Mouse (Mus musculus) thymus, postnatal 25 days (tissue): ENCODE results near the gene Slc6a5.
A peak's percentile ranks its signal among the peaks of the same experiment; 100 is the strongest.
"Not testable (repeated sequence)": the region's sequence is repeated elsewhere in the genome, so short reads cannot be mapped to it uniquely, and the experiment has no call there.

ENCODE experiments used
- DNase-seq: peaks from one replicate; pipeline ENCODE4 v3.0.0; 2022

The Slc6a5 gene

DNA sequence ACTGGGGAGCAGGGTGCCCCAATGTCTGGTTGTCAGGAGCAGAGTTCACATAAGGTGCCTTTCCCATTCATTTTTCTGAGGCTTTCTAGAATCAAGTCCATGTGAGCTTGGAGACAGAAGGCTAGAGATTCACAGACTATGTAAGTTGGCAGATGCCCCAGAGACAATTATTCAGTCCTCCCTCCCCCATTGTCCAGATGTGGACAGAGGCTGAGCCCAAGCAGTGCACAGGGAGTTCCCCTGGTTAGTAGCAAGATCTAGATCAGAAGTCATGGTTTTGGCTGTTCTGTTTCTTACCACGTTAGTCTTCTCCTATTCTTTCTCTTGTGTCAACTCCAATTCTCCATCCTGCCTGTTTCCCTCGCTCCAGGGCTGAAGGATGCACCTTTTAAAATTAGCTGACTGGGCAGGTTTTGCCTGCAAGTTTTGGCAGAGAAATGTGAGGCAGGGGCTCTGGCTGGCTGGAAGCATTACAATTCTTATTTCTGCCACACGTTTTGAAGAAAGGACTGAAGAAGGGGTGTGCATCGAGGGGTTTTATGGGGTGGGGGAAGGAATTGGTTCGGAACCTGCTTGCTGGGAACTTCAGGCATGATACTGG, 3.9 kb downstream of the Slc6a5 start:
- DNase-seq = no peak

- no peak for DNase-seq
Observed at GRCm38 (mm10) chr7:49914946-49915345, 5.0 kb downstream of the Slc6a5 start.

DNA sequence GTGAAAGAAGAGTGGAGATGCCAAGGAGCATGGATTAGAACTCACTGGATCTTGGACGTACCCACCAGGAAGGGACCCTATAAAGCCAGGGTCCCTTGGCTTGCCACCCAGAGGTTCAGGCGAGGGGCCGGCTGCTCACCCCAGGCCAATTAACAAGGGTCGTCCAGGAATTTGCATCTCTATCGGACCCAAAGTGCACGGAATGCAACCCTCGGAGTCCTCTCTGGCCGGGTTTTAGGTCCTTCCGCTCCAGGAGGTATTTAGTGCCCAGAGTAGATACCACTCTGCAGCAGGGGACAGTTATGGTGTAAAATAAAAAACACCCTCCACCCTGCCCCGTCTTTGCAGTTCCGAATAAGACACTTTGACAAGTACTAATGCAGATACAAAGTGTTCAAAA, 5.5 kb downstream of the Slc6a5 start:
- DNase-seq = no peak

- no peak for DNase-seq
Observed at GRCm38 (mm10) chr7:49919494-49919893, 9.5 kb downstream of the Slc6a5 start.

- DNase-seq = no peak
Observed at GRCm38 (mm10) chr7:49920751-49921150, 10.8 kb downstream of the Slc6a5 start.

- DNase-seq = no peak
Observed at GRCm38 (mm10) chr7:49922928-49923327, 13.0 kb downstream of the Slc6a5 start.

DNA sequence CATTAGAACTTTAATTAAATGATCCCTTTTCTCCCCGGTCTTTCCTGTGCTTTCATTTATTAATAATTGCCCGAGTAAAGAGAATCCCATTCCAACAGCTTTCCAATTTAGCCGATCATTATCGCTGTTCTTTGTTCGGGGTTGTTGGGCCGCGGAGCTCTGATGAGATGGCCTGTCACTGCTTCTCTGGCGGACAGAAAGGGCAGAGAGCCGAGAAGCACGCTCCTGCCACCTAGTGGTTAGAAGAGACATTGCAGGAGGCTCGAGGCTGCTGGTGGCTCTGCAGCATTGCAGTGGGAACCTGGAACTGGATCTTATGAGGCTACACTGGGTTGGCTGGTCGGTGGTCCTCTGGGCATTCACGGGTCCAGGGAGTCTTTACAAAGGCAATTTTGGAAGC, 13.4 kb downstream of the Slc6a5 start:
- DNase-seq = peak; percentile 55

- no peak for DNase-seq
Observed at GRCm38 (mm10) chr7:49928571-49928970, 18.6 kb downstream of the Slc6a5 start.

GRCm38 (mm10) chr7:49929999-49930398, 20.1 kb downstream of the Slc6a5 start:
- no peak for DNase-seq

- DNase-seq = not testable (repeated sequence)
Observed at GRCm38 (mm10) chr7:49933386-49934115, 23.6 kb downstream of the Slc6a5 start.

DNA sequence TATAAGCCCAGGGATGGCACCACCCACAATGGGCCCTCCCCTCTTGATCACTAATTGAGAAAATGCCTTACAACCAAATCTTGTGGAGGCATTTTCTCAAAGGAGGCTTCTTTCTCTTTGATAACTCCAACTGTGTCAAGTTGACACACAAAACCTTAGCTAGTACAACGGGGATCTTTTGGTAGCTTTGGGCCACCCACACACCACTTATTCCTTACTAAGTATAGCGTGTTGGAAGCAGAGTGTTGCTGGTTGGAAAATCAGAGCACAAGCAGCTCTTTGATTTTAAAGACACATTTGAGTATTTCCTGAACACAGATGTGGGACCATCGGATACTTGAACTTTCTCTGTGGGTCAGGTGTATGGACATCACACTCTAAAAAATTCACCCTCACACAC, 26.9 kb downstream of the Slc6a5 start:
- DNase-seq = no peak

GRCm38 (mm10) chr7:49942023-49942422, 32.1 kb downstream of the Slc6a5 start:
- no peak for DNase-seq

- DNase-seq = no peak
Observed at GRCm38 (mm10) chr7:49942490-49942889, 32.5 kb downstream of the Slc6a5 start.

DNA sequence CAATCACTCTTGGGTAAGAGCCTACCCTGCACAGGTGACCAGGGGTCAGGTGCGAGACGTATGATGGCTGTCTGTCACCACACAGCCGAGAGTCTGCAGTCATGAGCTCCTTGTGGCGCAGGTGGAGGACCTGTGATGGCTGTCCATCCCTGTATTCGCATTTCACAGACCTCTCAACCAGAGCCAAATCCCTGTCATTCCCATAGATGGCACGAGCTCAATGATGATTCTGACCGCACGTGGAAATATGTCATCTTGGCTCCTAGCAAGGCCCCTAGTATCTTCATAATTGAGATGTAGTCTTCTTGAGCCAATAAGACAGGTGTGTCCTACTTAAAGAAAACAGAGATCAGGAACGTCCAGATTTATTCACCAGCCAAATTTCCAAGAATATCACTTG, 36.7 kb downstream of the Slc6a5 start:
- no peak for DNase-seq

GRCm38 (mm10) chr7:49953546-49954181, 43.7 kb downstream of the Slc6a5 start:
- no peak for DNase-seq

- DNase-seq = no peak
Observed at GRCm38 (mm10) chr7:49954834-49955233, 44.9 kb downstream of the Slc6a5 start.

DNA sequence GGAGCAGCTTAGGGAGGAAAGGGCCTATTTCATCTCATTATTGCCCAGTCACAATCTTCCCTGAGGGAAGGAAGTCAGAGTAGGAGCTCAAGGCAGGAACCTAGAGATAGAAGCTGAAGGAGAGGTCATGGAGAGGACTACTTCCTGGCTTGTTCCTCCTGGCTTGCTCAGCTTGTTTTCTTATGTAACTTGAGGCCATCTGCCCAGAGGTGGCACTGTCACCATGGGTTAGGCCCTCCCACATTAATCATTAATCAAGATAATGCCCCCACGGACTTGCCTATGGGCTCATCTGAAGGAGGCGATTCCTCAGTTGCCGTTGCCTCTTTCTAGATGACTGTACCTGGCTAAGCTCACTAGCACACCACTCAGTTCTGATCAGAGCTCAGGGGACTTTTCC, 47.2 kb downstream of the Slc6a5 start:
- no peak for DNase-seq

- no peak for DNase-seq
Observed at GRCm38 (mm10) chr7:49963764-49964163, 53.8 kb downstream of the Slc6a5 start.

- no peak for DNase-seq
Observed at GRCm38 (mm10) chr7:49969516-49969915, 59.6 kb downstream of the Slc6a5 start.

- no peak for DNase-seq
Observed at GRCm38 (mm10) chr7:49974841-49975440, 65.0 kb downstream of the Slc6a5 start, which contains the start of gene Nell1. Gene Nell1, plus strand, starts transcription at chr7:49974864.

- DNase-seq = no peak
Observed at GRCm38 (mm10) chr7:49975441-49976121, 65.6 kb downstream of the Slc6a5 start.

GRCm38 (mm10) chr7:49981511-49982227, 71.7 kb downstream of the Slc6a5 start:
- no peak for DNase-seq
